Mouse (Mus musculus): ENCODE data around the gene Cabcoco1. TPM values are rescaled to one million over a fixed set of nuclear protein-coding genes. Genes with fewer than 3 reads are reported as not detected.
A peak's percentile ranks its signal among the peaks of the same experiment; 100 is the strongest.

Cabcoco1 gene
- polyA plus RNA-seq, 1 experiment from 2014 or later: 0.20 TPM

DNA sequence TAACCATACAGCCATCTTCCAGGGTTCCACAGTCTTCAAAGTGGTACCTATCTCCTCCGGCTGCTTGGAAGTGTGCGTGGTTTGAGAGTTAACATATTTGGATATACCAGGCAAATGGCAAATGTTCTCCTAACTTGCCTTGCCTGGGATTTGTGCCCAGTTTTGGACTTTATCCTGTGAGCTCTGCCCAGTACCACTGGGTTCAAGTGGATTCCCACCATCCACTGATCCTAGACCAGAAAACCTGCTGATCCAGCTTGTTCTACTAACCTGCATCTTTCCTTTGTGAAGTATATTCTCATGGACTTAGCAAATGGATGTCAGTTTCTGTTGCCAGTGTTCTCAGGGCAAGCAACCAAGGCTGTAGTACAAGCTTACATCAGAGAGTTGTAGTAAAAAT lies 46.5 kb downstream of the Cabcoco1 start:
- Histone ChIP-seq H3K4me3 (no peak overlapping the region), H3K36me3 (replicated peaks) (no peaks in the 10 kb centered on the region), H3K9me3 (no peaks in the 10 kb centered on the region), H3K4me1 (0 out of 2 replicates have a peak, but pooled peaks cover 11% of the 10 kb centered on the region), H3K27me3 (replicated peaks; ENCODE audit: low read depth, poor library complexity, severe bottlenecking) (no peaks in the 10 kb centered on the region), H3K27ac (replicated peaks) (no peak overlapping the region)
- WGBS: 98% methylated on average over 2 of the region's 2 CpGs
- DNase-seq (ENCODE audit: low spot score): no peak

DNA sequence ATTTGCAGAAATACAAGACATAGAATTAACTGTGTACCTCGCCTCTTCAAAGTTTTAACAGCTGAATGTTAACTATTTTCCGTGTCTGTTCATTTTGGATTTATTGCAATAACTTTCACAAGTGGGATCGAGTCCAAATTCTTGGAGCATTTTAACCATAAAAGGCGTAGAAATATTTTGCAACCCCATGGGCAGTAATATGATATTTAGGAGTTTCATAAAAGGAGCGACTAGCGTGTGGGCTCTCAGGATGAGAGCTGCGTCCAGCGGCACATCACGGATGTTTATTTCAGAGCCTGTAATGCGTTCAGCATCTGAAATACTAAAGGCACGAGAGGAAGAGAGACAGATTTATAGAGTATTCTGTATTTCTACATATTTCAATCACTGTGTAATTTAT lies 50.1 kb downstream of the Cabcoco1 start:
- no peaks in the 10 kb centered on the region for H3K36me3 ChIP-seq (replicated peaks)
- 83% methylated on average over 11 of the region's 11 CpGs for WGBS
- H3K27ac ChIP-seq (replicated peaks): no peak overlapping the region
- no peak for DNase-seq (ENCODE audit: low spot score)
- H3K27me3 ChIP-seq (replicated peaks; ENCODE audit: low read depth, poor library complexity, severe bottlenecking): no peaks in the 10 kb centered on the region
- no peaks in the 10 kb centered on the region for H3K9me3 ChIP-seq
- no peak overlapping the region for H3K4me3 ChIP-seq
- H3K4me1 ChIP-seq: 0 out of 2 replicates have a peak, but pooled peaks cover 11% of the 10 kb centered on the region

- DNase-seq (ENCODE audit: low spot score): no peak
- H3K9me3 ChIP-seq: no peaks in the 10 kb centered on the region
- H3K27ac ChIP-seq (replicated peaks): no peak overlapping the region
- H3K4me1 ChIP-seq: 0 out of 2 replicates have a peak, but pooled peaks cover 11% of the 10 kb centered on the region
- no peaks in the 10 kb centered on the region for H3K27me3 ChIP-seq (replicated peaks; ENCODE audit: low read depth, poor library complexity, severe bottlenecking)
- no peaks in the 10 kb centered on the region for H3K36me3 ChIP-seq (replicated peaks)
- H3K4me3 ChIP-seq: no peak overlapping the region
- 70% methylated on average over 6 of the region's 6 CpGs for WGBS
Observed at GRCm38 (mm10) chr10:68490781-68491180, 50.9 kb downstream of the Cabcoco1 start.

- H3K4me1 ChIP-seq: no peaks in the 10 kb centered on the region
- WGBS: 85% methylated on average over 8 of the region's 8 CpGs
Observed at GRCm38 (mm10) chr10:68472799-68473198, 68.9 kb downstream of the Cabcoco1 start.

DNA sequence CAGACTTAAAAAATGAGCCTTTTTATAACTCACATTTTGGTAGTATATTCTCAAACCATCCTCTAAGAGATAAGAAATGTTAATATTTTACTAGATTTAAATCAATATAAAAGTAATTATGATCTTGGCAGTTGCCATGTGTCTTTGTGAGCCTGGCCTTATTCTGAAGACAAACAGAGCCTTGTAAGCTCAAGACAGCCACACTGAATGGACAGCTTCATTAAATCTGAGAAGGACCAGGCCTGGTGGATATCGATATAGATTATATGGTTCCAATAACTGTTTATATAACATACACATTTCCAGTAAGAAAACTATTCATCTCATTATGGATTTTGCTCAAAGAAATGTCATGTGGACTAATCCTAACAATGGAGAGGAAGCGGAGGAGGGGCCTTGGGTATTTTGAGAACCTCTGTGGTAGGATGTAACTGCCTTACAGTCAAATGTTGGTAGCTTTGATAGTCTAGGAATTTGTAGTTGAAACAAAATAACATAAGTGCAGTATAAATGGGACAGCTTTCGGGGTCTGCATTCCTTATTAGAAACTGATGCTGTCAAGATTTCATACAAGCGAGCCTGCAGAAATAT lies 75.9 kb downstream of the Cabcoco1 start:
- Histone ChIP-seq H3K4me1 (peaks cover 5% of the 10 kb centered on the region; the same call in 1 of the 2 replicates), H3K27me3 (replicated peaks; ENCODE audit: low read depth, poor library complexity, severe bottlenecking) (no peaks in the 10 kb centered on the region), H3K9me3 (no peaks in the 10 kb centered on the region), H3K4me3 (no peak overlapping the region), H3K27ac (replicated peaks) (0 out of 2 replicates have a peak overlapping the region, but pooled peaks have one; percentile 10), H3K36me3 (replicated peaks) (no peaks in the 10 kb centered on the region)
- DNase-seq (ENCODE audit: low spot score): no peak
- WGBS: 83% methylated on average over 4 of the region's 4 CpGs

More at GRCm38 (mm10) chr10:68472799-68473198, 68.9 kb downstream of the Cabcoco1 start:
- Histone ChIP-seq H3K4me3 (no peak overlapping the region), H3K27ac (replicated peaks) (no peak overlapping the region), H3K9me3 (no peaks in the 10 kb centered on the region), H3K36me3 (replicated peaks) (no peaks in the 10 kb centered on the region), H3K27me3 (replicated peaks; ENCODE audit: low read depth, poor library complexity, severe bottlenecking) (no peaks in the 10 kb centered on the region)
- no peak for DNase-seq (ENCODE audit: low spot score)

DNA sequence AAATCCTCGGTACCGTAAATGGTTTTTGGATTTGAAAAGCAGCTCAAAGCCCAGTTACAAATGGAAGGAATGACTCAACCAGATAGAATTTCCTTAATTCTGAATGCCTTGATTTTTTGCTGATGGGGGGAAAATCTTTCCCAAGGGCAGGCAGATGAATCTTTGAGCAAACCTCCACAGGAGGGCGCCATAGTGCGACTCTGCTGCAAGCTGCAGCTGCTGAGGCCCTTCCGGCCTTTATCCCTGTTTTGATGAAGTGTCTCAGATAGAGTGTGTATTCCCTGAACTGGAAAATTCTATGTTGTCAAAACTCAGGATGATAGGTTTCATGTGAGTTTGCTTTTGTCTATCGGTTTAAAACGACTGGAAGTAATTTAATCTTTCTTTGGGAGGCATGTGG lies 76.8 kb downstream of the Cabcoco1 start:
- Histone ChIP-seq H3K4me3 (no peak overlapping the region), H3K9me3 (no peaks in the 10 kb centered on the region), H3K27ac (replicated peaks) (no peak overlapping the region), H3K36me3 (replicated peaks) (no peaks in the 10 kb centered on the region), H3K27me3 (replicated peaks; ENCODE audit: low read depth, poor library complexity, severe bottlenecking) (no peaks in the 10 kb centered on the region), H3K4me1 (peaks cover 5% of the 10 kb centered on the region; the same call in 1 of the 2 replicates)
- WGBS: 31% methylated on average over 7 of the region's 7 CpGs
- peak; percentile 80 for DNase-seq (ENCODE audit: low spot score)

GRCm38 (mm10) chr10:68459784-68460183 lies 81.9 kb downstream of the Cabcoco1 start:
- Histone ChIP-seq H3K27ac (replicated peaks) (no peak overlapping the region), H3K4me3 (no peak overlapping the region), H3K9me3 (no peaks in the 10 kb centered on the region), H3K4me1 (0 out of 2 replicates have a peak, but pooled peaks cover 5% of the 10 kb centered on the region), H3K27me3 (replicated peaks; ENCODE audit: low read depth, poor library complexity, severe bottlenecking) (no peaks in the 10 kb centered on the region), H3K36me3 (replicated peaks) (no peaks in the 10 kb centered on the region)
- no peak for DNase-seq (ENCODE audit: low spot score)
- WGBS: 85% methylated on average over 11 of the region's 11 CpGs

GRCm38 (mm10) chr10:68457019-68457418 lies 84.7 kb downstream of the Cabcoco1 start:
- no peak overlapping the region for H3K27ac ChIP-seq (replicated peaks)
- DNase-seq (ENCODE audit: low spot score): no peak
- no peak overlapping the region for H3K4me3 ChIP-seq
- no peaks in the 10 kb centered on the region for H3K4me1 ChIP-seq
- WGBS: 89% methylated on average over 7 of the region's 7 CpGs
- no peaks in the 10 kb centered on the region for H3K9me3 ChIP-seq
- H3K27me3 ChIP-seq (replicated peaks; ENCODE audit: low read depth, poor library complexity, severe bottlenecking): no peaks in the 10 kb centered on the region
- H3K36me3 ChIP-seq (replicated peaks): no peaks in the 10 kb centered on the region

DNA sequence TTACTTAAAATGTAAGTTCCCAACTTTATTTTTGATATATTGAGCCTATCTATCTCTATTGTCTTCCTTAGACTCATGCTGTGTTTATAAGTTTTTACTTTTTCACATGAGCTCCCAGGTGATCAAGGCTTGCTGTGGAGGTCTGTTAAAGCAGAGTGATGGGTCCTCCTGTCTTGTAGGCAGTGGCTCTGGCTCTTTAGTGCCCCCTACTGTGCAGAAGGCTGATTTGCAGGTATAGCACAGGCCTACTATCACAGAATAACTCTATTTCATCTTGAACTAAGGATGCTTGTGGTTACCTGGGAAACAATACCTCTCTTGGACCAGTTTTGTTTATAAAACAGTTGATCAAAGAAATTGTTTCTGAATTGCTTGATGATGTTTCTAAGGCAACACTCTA lies 87.2 kb downstream of the Cabcoco1 start:
- Histone ChIP-seq H3K36me3 (replicated peaks) (no peaks in the 10 kb centered on the region), H3K9me3 (no peaks in the 10 kb centered on the region), H3K27me3 (replicated peaks; ENCODE audit: low read depth, poor library complexity, severe bottlenecking) (no peaks in the 10 kb centered on the region), H3K27ac (replicated peaks) (no peak overlapping the region), H3K4me1 (no peaks in the 10 kb centered on the region), H3K4me3 (no peak overlapping the region)
- no peak for DNase-seq (ENCODE audit: low spot score)

DNA sequence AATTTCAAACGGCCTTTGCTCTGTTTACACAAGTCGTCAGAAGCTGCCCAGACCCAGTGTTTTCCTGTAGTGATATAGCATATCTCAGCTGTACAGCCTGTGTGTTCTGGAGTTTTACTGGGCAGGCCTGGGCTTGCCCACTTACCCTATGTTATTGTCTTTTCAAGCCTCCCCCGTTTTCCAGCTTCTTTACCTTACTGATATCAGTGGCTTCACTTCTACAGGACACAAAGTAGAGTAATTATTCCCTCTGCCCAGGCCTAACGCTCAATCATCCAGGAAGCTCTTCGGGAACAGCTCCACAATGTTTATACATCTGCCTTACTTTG lies 94.9 kb downstream of the Cabcoco1 start:
- Histone ChIP-seq H3K36me3 (replicated peaks) (no peaks in the 10 kb centered on the region), H3K4me1 (peaks cover 30% of the 10 kb centered on the region), H3K27me3 (replicated peaks; ENCODE audit: low read depth, poor library complexity, severe bottlenecking) (no peaks in the 10 kb centered on the region), H3K9me3 (no peaks in the 10 kb centered on the region), H3K27ac (replicated peaks) (peak overlapping the region; percentile 71; the same call in 1 of the 2 replicates), H3K4me3 (no peak overlapping the region)
- 54% methylated on average over 5 of the region's 5 CpGs for WGBS
- no peak for DNase-seq (ENCODE audit: low spot score)

GRCm38 (mm10) chr10:68445876-68446796 lies 95.6 kb downstream of the Cabcoco1 start:
- Histone ChIP-seq H3K27me3 (replicated peaks; ENCODE audit: low read depth, poor library complexity, severe bottlenecking) (no peaks in the 10 kb centered on the region), H3K4me1 (peaks cover 30% of the 10 kb centered on the region), H3K9me3 (no peaks in the 10 kb centered on the region), H3K4me3 (no peak overlapping the region), H3K36me3 (replicated peaks) (no peaks in the 10 kb centered on the region), H3K27ac (replicated peaks) (peak overlapping the region; percentile 71)
- WGBS: 57% methylated on average over 15 of the region's 15 CpGs
- no peak for DNase-seq (ENCODE audit: low spot score)

DNA sequence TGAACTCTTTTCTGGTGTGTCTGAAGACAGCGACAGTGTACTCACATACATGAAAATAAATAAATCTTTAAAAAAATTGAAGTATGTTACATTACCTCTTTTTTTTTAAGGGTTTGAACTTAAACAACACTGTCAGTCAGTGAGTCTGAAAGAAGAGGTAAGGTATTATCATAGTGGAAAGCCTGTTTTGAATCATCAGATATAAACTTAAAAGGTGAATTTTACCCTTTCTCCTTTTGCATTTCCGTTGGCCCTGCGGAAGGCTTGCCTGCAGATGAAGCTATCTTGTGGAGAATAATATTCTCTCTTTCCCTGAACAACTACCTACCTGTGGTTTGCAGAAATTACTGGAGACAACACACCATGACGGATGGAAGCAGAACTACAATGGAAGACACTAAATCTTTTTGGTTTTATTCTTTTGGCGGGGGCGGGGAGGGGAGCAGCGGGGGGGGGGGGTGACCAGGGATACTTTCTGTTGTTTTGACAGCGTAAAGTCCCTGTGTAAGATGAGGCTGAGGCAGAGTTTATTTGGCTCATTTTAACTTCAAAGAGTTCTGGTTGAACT lies 96.4 kb downstream of the Cabcoco1 start:
- no peaks in the 10 kb centered on the region for H3K9me3 ChIP-seq
- 60% methylated on average over 8 of the region's 8 CpGs for WGBS

More for the DNA sequence above, 96.4 kb downstream of the Cabcoco1 start:
- Histone ChIP-seq H3K4me3 (no peak overlapping the region), H3K4me1 (peaks cover 32% of the 10 kb centered on the region), H3K27me3 (replicated peaks; ENCODE audit: low read depth, poor library complexity, severe bottlenecking) (no peaks in the 10 kb centered on the region), H3K36me3 (replicated peaks) (no peaks in the 10 kb centered on the region), H3K27ac (replicated peaks) (0 out of 2 replicates have a peak overlapping the region, but pooled peaks have one; percentile 71)
- no peak for DNase-seq (ENCODE audit: low spot score)

Measured in embryonic facial prominence, embryonic 10.5 days (tissue).